Mouse (Mus musculus) kidney, postnatal 36 days (tissue): Measurements from ENCODE around the gene Krt31.

Experiments used
- DNase-seq, 2 experiments: peaks; one replicate each; pipeline ENCODE4 v3.0.0; 2021 to 2022; ENCODE audit warnings: mixed read lengths in 2 of 2

The Krt31 gene

GRCm38 (mm10) chr11:100050451-100050850, at the start of gene Krt31:
Krt31 (minus strand) TSS chr11:100050551.
- DNase-seq: no peak

GRCm38 (mm10) chr11:100097819-100098218, 47.5 kb upstream of the Krt31 start:
- no peak for DNase-seq

- no peak for DNase-seq
These were observed 45.8 kb upstream of the Krt31 start, which contains the start of gene Krt35 for GRCm38 (mm10) chr11:100096141-100096540. Krt35 (minus strand) TSS chr11:100096241.

GRCm38 (mm10) chr11:100088378-100089025, 38.2 kb upstream of the Krt31 start:
- DNase-seq: no peak

- no peak for DNase-seq
These were observed 37.5 kb upstream of the Krt31 start, which contains the start of gene Krt32 for GRCm38 (mm10) chr11:100087861-100088260. Krt32 (minus strand) TSS chr11:100088226.

- DNase-seq: no peak
These were observed 23.5 kb upstream of the Krt31 start for GRCm38 (mm10) chr11:100073873-100074272.

GRCm38 (mm10) chr11:100067293-100068036, 17.1 kb upstream of the Krt31 start:
- no peak for DNase-seq

GRCm38 (mm10) chr11:100066236-100067010, 16.1 kb upstream of the Krt31 start:
- DNase-seq: no peak

GRCm38 (mm10) chr11:100058875-100059274, 8.5 kb upstream of the Krt31 start:
- no peak for DNase-seq

GRCm38 (mm10) chr11:100055686-100056655, 5.6 kb upstream of the Krt31 start:
- DNase-seq: no peak

- no peak for DNase-seq
These were observed 3.2 kb downstream of the Krt31 start for GRCm38 (mm10) chr11:100047193-100047592.

- DNase-seq: no peak
These were observed 4.0 kb downstream of the Krt31 start for GRCm38 (mm10) chr11:100046303-100046866.

- no peak for DNase-seq
These were observed 8.9 kb downstream of the Krt31 start, which contains the start of gene Krt34 for GRCm38 (mm10) chr11:100041454-100041853. Krt34 (minus strand) TSS chr11:100041554.

- no peak for DNase-seq
These were observed 20.6 kb downstream of the Krt31 start, which contains the start of gene Krt33b for GRCm38 (mm10) chr11:100029768-100030167. Krt33b (minus strand) TSS chr11:100029868.

GRCm38 (mm10) chr11:100021438-100021837, 28.9 kb downstream of the Krt31 start:
- DNase-seq: no peak

- DNase-seq: no peak
These were observed 30.9 kb downstream of the Krt31 start for GRCm38 (mm10) chr11:100019466-100019865.

GRCm38 (mm10) chr11:100016112-100016511, 34.2 kb downstream of the Krt31 start, which contains the start of gene Krt33a:
Krt33a (minus strand) TSS chr11:100016212.
- DNase-seq: no peak

- no peak for DNase-seq
These were observed 36.6 kb downstream of the Krt31 start for GRCm38 (mm10) chr11:100013691-100014171.

GRCm38 (mm10) chr11:100010682-100011081, 39.7 kb downstream of the Krt31 start:
- no peak for DNase-seq

GRCm38 (mm10) chr11:100008336-100008735, 42.0 kb downstream of the Krt31 start:
- no peak for DNase-seq

- peak in 1 of 2 experiments; percentile 21 for DNase-seq
These were observed 43.7 kb downstream of the Krt31 start for GRCm38 (mm10) chr11:100006624-100007023.
